Mouse (Mus musculus): ENCODE data around the gene Bub1. TPM values are rescaled to one million over a fixed set of nuclear protein-coding genes. Genes with fewer than 3 reads are reported as not detected.

The Bub1 gene
- total RNA-seq, 2 experiments from 2014 or later, result 3.7 to 5.1 TPM

DNA sequence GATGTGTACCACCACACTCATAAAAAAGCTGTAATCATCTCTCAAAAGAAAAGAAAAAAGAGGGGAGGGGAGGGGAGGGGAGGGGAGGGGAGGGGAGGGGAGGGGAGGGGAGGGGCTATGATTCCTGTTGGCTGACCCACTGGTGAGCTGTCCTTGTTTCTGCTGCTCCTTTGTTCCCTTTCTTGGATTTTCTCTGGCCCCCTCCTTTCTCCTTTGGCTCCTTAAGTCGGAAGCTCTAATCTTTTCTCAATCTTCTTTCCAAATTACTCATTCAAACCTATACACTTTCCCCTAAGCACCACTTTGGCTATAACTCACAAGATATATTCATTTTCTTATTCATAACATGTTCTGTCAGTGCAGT lies 57.1 kb downstream of the Bub1 start:
- no peak for DNase-seq

GRCm38 (mm10) chr2:127773938-127774577 lies 57.6 kb downstream of the Bub1 start:
- no peak for DNase-seq

- no peak for DNase-seq
Measured at GRCm38 (mm10) chr2:127761587-127761986, 70.1 kb downstream of the Bub1 start.

DNA sequence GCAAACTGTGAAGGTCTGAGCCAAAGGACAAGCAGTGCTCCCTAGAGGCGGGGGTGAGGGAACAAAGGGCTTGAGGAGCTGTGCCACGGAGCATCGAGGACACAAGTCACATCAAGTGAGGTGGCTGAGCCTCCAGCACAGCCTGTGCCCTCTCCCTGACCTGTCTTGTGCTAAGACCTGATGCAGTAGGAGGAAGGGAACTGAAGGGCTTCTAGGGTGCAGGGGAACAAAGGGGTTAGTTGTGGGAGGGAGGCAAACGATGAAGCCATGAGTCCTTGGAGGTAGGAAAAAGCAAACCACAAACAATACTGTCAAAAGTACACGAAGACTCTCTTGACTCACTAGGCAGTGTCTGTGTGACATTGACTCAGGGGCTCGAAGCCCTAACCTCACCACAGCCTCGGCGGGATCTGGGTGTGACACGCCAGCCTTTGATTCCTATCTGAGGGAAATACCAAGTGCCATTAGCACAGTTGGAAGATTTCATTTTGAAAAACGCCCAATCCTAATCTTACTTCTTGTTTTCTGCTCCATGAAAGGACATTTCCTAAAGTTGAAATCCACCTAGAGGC lies 71.2 kb downstream of the Bub1 start:
- no peak for DNase-seq

DNA sequence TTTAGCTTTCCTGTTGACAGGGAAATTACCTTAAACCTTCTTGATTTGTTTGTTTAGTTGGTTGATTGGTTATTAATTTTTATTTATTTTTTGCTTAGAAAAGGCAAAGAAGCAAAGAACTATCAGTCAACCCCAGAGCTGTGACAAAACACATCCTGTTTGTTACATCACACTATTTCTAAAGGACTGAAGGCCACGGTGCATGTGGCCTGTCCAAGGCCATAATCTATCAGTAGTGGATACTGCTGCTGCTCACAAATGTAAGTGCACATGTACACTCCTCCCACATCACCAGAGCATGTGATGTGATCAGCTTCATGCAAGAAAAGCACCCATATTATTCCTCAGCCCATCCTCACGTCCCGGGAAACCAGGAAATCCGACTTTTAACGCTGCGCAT lies 71.7 kb downstream of the Bub1 start:
- no peak for DNase-seq

DNA sequence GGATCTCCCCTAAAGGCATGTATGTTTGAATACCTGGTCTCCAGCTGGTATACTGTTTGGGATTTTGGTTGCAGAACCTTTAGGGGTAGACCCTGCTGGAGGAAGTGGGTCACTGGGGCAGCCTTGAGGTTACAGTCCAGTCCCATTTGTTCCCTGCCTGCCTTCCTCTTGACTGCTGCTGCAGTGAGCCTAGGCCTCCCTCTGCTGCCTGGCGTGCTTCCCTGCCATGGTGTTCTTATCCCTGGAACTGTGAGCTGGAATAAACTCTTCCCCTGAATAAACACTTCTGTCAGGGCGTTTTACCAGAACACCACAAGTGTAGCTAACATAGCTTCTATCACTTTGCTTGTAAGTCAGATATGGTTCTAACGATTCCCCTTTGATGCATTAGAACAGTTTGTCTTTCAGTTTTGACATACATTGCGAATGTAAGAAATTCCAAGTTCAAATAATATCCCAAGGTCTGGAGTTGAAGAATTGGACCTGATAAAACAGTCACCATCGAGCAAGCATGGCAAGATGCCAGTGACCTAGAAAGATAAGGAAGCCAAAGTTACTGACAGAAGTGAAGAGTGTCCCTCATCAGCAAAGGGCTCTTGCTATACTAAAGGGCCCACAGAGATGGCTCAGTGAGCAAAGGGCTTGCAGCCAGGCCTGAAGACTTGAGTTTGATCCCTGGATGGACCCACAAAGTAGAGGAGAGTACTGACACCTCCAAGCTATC lies 72.3 kb downstream of the Bub1 start:
- DNase-seq, result no peak

GRCm38 (mm10) chr2:127757171-127757570 lies 74.5 kb downstream of the Bub1 start:
- no peak for DNase-seq

- DNase-seq, result no peak
Measured at GRCm38 (mm10) chr2:127754113-127754512, 77.6 kb downstream of the Bub1 start.

DNA sequence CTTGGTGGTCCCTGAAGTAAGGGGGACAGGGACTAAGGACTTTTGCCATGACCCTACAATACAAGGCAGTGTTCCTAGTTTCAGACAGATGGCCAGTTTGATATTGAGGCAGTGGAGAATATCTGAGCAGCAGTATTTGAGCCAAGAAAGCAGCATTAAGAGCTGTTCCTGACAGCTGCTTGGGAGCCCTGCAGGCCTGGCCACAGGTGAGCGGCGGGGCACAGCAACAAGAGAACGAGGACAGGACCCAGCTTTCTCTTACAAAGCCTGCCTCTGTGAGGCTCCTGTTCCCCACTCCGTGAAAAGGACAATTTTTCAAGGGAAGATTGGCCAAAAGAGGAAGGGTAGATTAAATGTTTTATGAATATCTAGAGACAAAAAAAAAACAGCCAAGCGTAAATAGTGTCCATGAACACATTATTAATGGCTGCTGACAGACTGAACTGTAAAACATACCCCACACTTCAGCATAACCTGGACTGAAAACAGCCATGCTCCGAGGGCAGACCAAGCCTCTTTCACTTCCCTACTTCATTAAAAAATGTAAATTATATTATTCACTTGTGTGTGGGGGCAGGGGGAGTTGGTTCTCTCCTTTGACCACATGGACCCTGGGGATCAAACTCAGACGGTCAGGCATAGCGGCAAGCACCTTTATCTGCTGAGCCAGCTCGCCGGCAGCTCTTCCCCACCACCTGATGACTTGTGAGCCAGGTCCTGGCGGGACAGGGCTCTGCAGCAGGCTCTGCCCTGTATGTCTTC lies 79.6 kb downstream of the Bub1 start:
- no peak for DNase-seq

Other genes starting within 250 kb of the Bub1 start
- 1 to 10 TPM; 1.7 to 2.4 TPM for gene Zfp661, start 244.8 kb downstream of the Bub1 start, total RNA-seq (2021)
- 10 to 100 TPM; 89.6 to 96.3 TPM for gene Mrps5, start 244.6 kb downstream of the Bub1 start, total RNA-seq (2021)
- gene Mal, start 175.2 kb downstream of the Bub1 start, total RNA-seq (2021), result 10 to 100 TPM; 14.7 to 24.5 TPM
- 1 to 10 TPM; 6.3 to 7.2 TPM for gene Mall, start 101.9 kb downstream of the Bub1 start, total RNA-seq (2021)
- 10 to 100 TPM; 12.9 to 14.1 TPM for gene Nphp1, start 43.0 kb downstream of the Bub1 start, total RNA-seq (2021)
- gene Mtln, start 39.4 kb downstream of the Bub1 start, total RNA-seq (2021), result 10 to 100 TPM; 64.1 to 80.2 TPM
- gene Acoxl, start 7.0 kb upstream of the Bub1 start, total RNA-seq (2021), result under 1 TPM; 0.11 to 0.14 TPM

All from gastrocnemius, postnatal 10 days (tissue).